Mouse (Mus musculus) kidney, postnatal 36 days (tissue): ENCODE measurements at regions not wholly inside any gene's neighbourhood (a gene's known extent, or its start where the extent isn't known, plus 50 kb on each side); places are given as distances from the start of the nearest gene placed in this dataset.

ENCODE experiments used
- DNase-seq, 2 experiments: peaks; one replicate each; pipeline ENCODE4 v3.0.0; 2021 to 2022; ENCODE audit warnings: mixed read lengths in 2 of 2

DNA sequence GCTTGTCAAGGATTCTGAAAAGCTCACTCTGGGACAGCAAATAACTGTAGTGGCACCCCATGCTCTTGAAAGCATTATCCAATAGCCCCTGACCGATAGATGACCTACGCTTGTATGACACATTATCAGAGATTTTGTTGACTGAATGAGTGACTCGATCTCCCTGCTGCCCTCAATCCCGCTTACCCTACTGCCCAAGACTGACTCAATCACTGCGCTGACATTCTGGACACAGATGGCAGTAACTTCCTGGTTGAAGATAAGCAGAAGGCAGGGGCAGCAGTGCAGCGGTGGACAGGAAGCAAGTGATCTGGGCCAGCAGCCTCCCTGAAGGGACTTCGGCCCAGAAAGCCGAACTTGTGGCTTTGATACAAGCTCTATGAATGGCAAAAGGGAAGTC lies 248.7 kb upstream of the Tpk1 start:
- no peak for DNase-seq

DNA sequence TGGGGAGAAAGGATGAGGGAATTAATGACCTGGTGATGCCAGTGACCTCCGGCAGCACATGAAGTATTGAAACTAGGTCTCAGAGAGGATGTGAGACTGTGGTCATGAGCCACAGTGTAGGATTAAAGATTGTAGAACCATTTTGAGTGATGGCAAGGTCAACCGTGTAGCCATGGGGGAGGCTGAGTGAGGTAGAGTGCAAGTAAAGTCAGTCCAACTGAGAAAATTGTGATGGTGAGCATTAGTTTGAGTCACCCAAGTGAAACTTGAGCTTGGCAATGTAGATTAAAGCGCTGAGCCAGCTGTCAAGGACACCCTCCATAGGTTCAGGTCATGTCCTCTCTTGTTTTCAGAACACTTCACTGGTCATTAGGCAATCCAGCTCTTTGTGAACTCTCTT lies 219.9 kb upstream of the Tpk1 start:
- no peak for DNase-seq

DNA sequence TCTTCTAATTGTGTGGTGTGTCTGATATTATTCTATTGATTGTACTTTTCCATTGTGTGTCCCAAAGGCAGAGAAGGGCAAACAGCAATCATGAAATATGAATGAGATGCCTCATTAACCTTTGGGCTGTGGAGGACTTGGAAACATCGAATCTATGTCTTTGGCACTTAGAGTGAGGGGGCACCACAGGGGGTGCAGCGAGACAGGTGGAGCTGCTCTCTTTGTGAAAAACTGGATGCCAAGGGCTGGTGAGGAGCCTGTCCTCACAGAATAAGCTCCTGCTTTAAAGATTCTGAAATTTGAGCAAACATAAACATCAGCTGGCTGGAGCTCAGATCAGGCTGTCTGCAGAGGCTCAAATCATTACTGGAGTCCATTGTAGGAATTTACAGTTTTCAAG lies 210.6 kb upstream of the Tpk1 start:
- no peak for DNase-seq

- no peak for DNase-seq
Observed at GRCm38 (mm10) chr6:43859406-43859805, 193.3 kb upstream of the Tpk1 start.

GRCm38 (mm10) chr6:43857046-43857445 lies 191.0 kb upstream of the Tpk1 start:
- DNase-seq: no peak

- no peak for DNase-seq
Observed at GRCm38 (mm10) chr6:43853461-43853860, 187.4 kb upstream of the Tpk1 start.

DNA sequence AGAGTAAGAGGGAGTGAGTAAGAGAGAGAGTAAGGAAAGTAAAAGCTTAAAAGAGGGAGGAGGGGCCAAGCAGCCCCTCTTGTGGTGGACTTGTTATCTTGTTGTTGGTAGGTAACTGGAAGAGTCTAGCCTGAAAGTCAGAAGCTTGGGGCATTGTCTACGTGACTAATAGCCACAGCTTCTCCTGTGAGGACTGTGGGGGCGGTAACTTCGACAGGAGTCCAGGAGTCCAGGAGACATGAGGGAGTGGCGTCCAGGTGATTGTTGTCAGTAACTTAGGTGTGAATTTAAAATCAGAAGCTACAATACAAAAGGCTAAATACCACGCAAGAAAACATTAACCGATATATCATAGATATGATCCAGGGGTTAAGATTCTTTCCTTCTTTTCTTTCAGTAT lies 185.2 kb upstream of the Tpk1 start:
- no peak for DNase-seq

GRCm38 (mm10) chr6:43838960-43839359 lies 172.9 kb upstream of the Tpk1 start:
- DNase-seq: peak in 1 of 2 experiments; percentile 2

- no peak for DNase-seq
Observed at GRCm38 (mm10) chr6:43829903-43830302, 163.8 kb upstream of the Tpk1 start.
